Mouse (Mus musculus): ENCODE data around the gene Hoxd12. TPM values are rescaled to one million over a fixed set of nuclear protein-coding genes. Genes with fewer than 3 reads are reported as not detected.

The Hoxd12 gene
- total and polyA plus RNA-seq, 3 experiments = not detected

- Histone ChIP-seq H3K4me3 (ENCODE audit: control insufficient read depth in 1 of 2, insufficient read depth in 1 of 2, low read depth in 2 of 2, low read length in 2 of 2) (no peak overlapping the region), H3K9me3 (replicated peaks; ENCODE audit: insufficient read depth, low read length) (no peaks in the 10 kb centered on the region), H3K27me3 (ENCODE audit: control insufficient read depth in 1 of 2, insufficient read depth in 2 of 2, low read length in 2 of 2) (peaks cover 0 to 1% of the 10 kb centered on the region in 2 experiments; a peak in 1 of 4 replicates), H3K9ac (ENCODE audit: control insufficient read depth, low read depth, low read length, poor library complexity, severe bottlenecking) (no peak overlapping the region), H3K4me1 (ENCODE audit: control insufficient read depth in 1 of 2, insufficient read depth in 2 of 2, low read length in 2 of 2) (no peaks in the 10 kb centered on the region; a peak in 2 of 4 replicates), H3K79me2 (ENCODE audit: control insufficient read depth, insufficient read depth, low read length, poor library complexity) (peaks cover 6% of the 10 kb centered on the region; the same call in 1 of the 2 replicates), H3K36me3 (ENCODE audit: control insufficient read depth in 1 of 2, insufficient read depth in 2 of 2, low read length in 2 of 2) (peaks cover 0 to 2% of the 10 kb centered on the region in 2 experiments; a peak in 1 of 4 replicates), H3K27ac (ENCODE audit: control insufficient read depth, low read depth, low read length) (no peak overlapping the region)
- TF ChIP-seq CTCF (IDR thresholded peaks at IDR 0.05 in 2 of 3, conservative IDR thresholded peaks at IDR 0.05 in 1 of 3; ENCODE audit: control insufficient read depth in 1 of 3, insufficient read depth in 1 of 3, low read depth in 2 of 3, low read length in 3 of 3, poor library complexity in 1 of 3, severe bottlenecking in 1 of 3) (no peak), ZNF384 (IDR thresholded peaks at IDR 0.05; ENCODE audit: low read depth, low read length) (peak; percentile 81)
- DNase-seq (ENCODE audit: low read depth, low spot score) = no peak
Observed at GRCm38 (mm10) chr2:74709465-74710419, 34.9 kb downstream of the Hoxd12 start.

DNA sequence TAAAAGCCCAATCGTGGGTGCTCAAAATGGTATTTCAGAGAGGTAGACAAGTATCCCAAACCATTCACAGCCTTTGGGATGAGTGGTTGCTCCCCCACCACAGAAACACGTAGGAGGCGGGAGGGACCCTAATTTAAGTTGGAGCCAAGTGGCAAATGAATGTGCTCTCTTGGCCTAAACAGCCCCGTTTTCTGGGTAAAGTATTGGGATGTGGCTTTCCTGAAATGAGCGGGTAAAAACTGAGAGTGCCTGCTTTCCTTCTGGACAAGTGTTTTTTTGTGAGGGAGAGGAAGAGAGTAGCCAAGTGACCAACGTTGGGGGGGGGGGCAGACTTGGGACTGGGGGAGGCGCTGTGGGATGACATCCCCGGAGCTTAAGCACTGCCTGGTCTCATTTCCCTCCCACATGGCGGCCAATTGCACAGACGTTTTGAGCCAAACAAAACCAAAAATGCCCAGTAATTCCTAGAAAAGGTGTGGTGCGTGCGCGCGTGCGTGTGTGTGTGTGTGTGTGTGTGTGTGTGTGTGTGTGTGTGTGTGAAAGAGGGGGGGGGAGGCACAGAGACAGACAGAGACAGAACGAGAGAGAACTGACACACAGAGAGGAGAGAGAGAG lies 36.2 kb downstream of the Hoxd12 start:
- peaks cover 0 to 1% of the 10 kb centered on the region in 2 experiments; a peak in 1 of 4 replicates for H3K27me3 ChIP-seq (ENCODE audit: control insufficient read depth in 1 of 2, insufficient read depth in 2 of 2, low read length in 2 of 2)
- TF ChIP-seq NELFE (IDR thresholded peaks at IDR 0.05; ENCODE audit: low read depth, low read length) = no peak
- TF ChIP-seq HCFC1 (IDR thresholded peaks at IDR 0.05; ENCODE audit: low read depth, low read length) = no peak
- no peak for TF ChIP-seq POLR2A (IDR thresholded peaks at IDR 0.05; ENCODE audit: control insufficient read depth in 1 of 2, insufficient read depth in 1 of 2, low read depth in 1 of 2, low read length in 2 of 2, poor library complexity in 1 of 2)
- TF ChIP-seq CHD2 (IDR thresholded peaks at IDR 0.05; ENCODE audit: low read length) = no peak
- TF ChIP-seq POLR2AphosphoS2 (IDR thresholded peaks at IDR 0.05; ENCODE audit: low read length) = no peak
- TF ChIP-seq ETS1 (IDR thresholded peaks at IDR 0.05; ENCODE audit: low read depth, low read length) = no peak
- no peak for TF ChIP-seq USF2 (IDR thresholded peaks at IDR 0.05; ENCODE audit: borderline replicate concordance in 1 of 2, insufficient read depth in 1 of 2, low read depth in 1 of 2, low read length in 2 of 2)
- TF ChIP-seq RCOR1 (IDR thresholded peaks at IDR 0.05; ENCODE audit: low read depth, low read length) = no peak
- no peak for TF ChIP-seq POLR2AphosphoS5 (IDR thresholded peaks at IDR 0.05; ENCODE audit: borderline replicate concordance, low read depth, low read length)
- no peak for TF ChIP-seq ZC3H11A (IDR thresholded peaks at IDR 0.05; ENCODE audit: low read depth, low read length)
- TF ChIP-seq MAZ (IDR thresholded peaks at IDR 0.05; ENCODE audit: low read depth, low read length) = no peak
- TF ChIP-seq MAFK (IDR thresholded peaks at IDR 0.05; ENCODE audit: borderline replicate concordance, low read depth, low read length) = no peak
- TF ChIP-seq ELF1 (IDR thresholded peaks at IDR 0.05; ENCODE audit: low read depth, low read length) = no peak
- no peak for TF ChIP-seq BHLHE40 (IDR thresholded peaks at IDR 0.05; ENCODE audit: borderline replicate concordance, low read depth, low read length)
- no peak for TF ChIP-seq SMC3 (IDR thresholded peaks at IDR 0.05; ENCODE audit: low read depth, low read length)
- no peak for TF ChIP-seq UBTF (IDR thresholded peaks at IDR 0.05; ENCODE audit: borderline replicate concordance, insufficient read depth, low read depth, low read length)
- TF ChIP-seq CHD1 (IDR thresholded peaks at IDR 0.05; ENCODE audit: low read depth, low read length) = no peak

More for the DNA sequence above, 36.2 kb downstream of the Hoxd12 start:
- H3K4me1 ChIP-seq (ENCODE audit: control insufficient read depth in 1 of 2, insufficient read depth in 2 of 2, low read length in 2 of 2) = no peaks in the 10 kb centered on the region; a peak in 2 of 4 replicates
- no peak for DNase-seq (ENCODE audit: low read depth, low spot score)
- H3K27ac ChIP-seq (ENCODE audit: control insufficient read depth, low read depth, low read length) = no peak overlapping the region
- H3K79me2 ChIP-seq (ENCODE audit: control insufficient read depth, insufficient read depth, low read length, poor library complexity) = no peaks in the 10 kb centered on the region
- peaks cover 0 to 2% of the 10 kb centered on the region in 2 experiments; a peak in 1 of 4 replicates for H3K36me3 ChIP-seq (ENCODE audit: control insufficient read depth in 1 of 2, insufficient read depth in 2 of 2, low read length in 2 of 2)
- H3K4me3 ChIP-seq (ENCODE audit: control insufficient read depth in 1 of 2, insufficient read depth in 1 of 2, low read depth in 2 of 2, low read length in 2 of 2) = no peak overlapping the region
- no peak overlapping the region for H3K9ac ChIP-seq (ENCODE audit: control insufficient read depth, low read depth, low read length, poor library complexity, severe bottlenecking)
- H3K9me3 ChIP-seq (replicated peaks; ENCODE audit: insufficient read depth, low read length) = no peaks in the 10 kb centered on the region
